Mouse (Mus musculus) neural tube, embryonic 15.5 days (tissue): ENCODE measurements around the gene Thnsl1. TPM values are rescaled to one million over a fixed set of nuclear protein-coding genes. Genes with fewer than 3 reads are reported as not detected.
A peak's percentile ranks its signal among the peaks of the same experiment; 100 is the strongest.
"Not testable (repeated sequence)": the region's sequence is repeated elsewhere in the genome, so short reads cannot be mapped to it uniquely, and the experiment has no call there.

Source experiments
- ATAC-seq: fragments of 200-750 bp; cut with Nextera tagmentation; 2 replicates; pipeline ENCODE4 v1.8.0; 2017; ENCODE audit warnings: mild to moderate bottlenecking, moderate TSS enrichment, moderate library complexity; ENCODE audit not compliant: low FRiP score
- H3K27ac ChIP-seq: fragments of 300-500 bp; sonication (generic); replicated peaks from 2 replicates; pipeline ENCODE4 v1.5.1; 2015; ENCODE audit warnings: mild to moderate bottlenecking, inconsistent platforms
- H3K27me3 ChIP-seq: fragments of 300-500 bp; sonication (generic); replicated peaks from 2 replicates; pipeline ENCODE4 v1.6.1; 2015; ENCODE audit warnings: inconsistent platforms
- H3K36me3 ChIP-seq: fragments of 300-500 bp; sonication (generic); 2 replicates; pipeline ENCODE4 v1.6.1; 2015; ENCODE audit warnings: inconsistent platforms
- H3K4me1 ChIP-seq: fragments of 300-500 bp; sonication (generic); 2 replicates; pipeline ENCODE4 v1.6.1; 2015; ENCODE audit warnings: inconsistent platforms
- H3K4me2 ChIP-seq: fragments of 300-500 bp; sonication (generic); 2 replicates; pipeline ENCODE4 v1.6.1; 2015; ENCODE audit warnings: inconsistent platforms, mild to moderate bottlenecking, moderate library complexity
- H3K4me3 ChIP-seq: fragments of 300-500 bp; sonication (generic); replicated peaks from 2 replicates; pipeline ENCODE4 v1.5.1; 2015; ENCODE audit warnings: mild to moderate bottlenecking, inconsistent platforms
- H3K9ac ChIP-seq: fragments of 300-500 bp; sonication (generic); replicated peaks from 2 replicates; pipeline ENCODE4 v1.6.1; 2015; ENCODE audit warnings: mild to moderate bottlenecking, inconsistent platforms
- H3K9me3 ChIP-seq: fragments of 300-500 bp; sonication (generic); replicated peaks from 2 replicates; pipeline ENCODE4 v1.6.1; 2016; ENCODE audit warnings: inconsistent platforms
- WGBS: fragments of 180-500 bp; shearing (Covaris S2); methylation state at CpG from one replicate; pipeline ENCODE4 v1.1.7; 2015; ENCODE audit warnings: mixed read lengths; 5-methylcytosine and 5-hydroxymethylcytosine counted together
- polyA plus RNA-seq: library from polyadenylated mRNA; unstranded; fragments of >200 nt; fragmentation: Nextera tagmentation; extraction: Ambion mirVana; gene quantifications from 2 replicates; pipeline ENCODE4 v1.2.1, GENCODE M21; 2015

Gene Thnsl1
- polyA plus RNA-seq, 1 experiment from 2014 or later: 20.2 TPM

DNA sequence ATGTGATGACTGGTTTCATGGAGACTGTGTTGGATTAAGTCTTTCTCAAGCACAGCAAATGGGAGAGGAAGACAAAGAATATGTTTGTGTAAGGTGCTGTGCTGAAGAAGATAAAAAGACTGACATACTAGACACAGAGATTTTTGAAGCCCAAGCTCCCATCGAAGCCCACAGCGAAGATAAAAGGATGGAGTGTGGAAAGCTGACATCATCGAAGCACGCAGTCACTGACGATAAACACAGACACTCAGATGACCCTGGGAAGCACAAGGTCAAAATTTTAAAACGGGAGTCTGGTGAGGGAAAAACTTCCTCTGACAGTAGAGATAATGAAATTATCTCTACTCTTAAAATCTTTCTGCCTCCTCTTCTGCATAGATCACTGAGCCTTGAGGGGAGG, 38.6 kb downstream of the Thnsl1 start:
- not testable (repeated sequence) for H3K27me3 ChIP-seq, H3K27ac ChIP-seq, H3K36me3 ChIP-seq, H3K4me1 ChIP-seq, H3K4me3 ChIP-seq, H3K9me3 ChIP-seq, ATAC-seq, H3K4me2 ChIP-seq, H3K9ac ChIP-seq
- WGBS: 84% methylated on average over 5 of the region's 6 CpGs

DNA sequence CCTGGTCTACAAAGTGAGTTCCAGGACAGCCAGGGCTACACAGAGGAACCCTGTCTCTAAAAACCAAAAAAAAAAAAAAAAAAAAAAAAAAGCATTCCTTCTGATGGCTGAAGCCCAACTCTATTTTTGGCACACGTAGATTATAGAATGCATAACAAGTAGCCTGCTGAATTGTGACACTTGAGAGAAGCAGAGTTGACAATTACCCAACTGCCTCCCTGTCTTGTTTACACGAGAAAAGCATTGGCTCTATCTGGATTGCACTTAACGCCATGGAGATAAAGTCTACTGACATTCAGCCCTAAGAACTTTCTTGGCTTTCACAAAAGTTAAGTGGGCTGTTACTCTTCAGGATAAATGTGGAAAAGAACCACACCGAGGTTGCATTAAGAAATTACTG, 39.5 kb downstream of the Thnsl1 start:
- 83% methylated on average over 4 of the region's 4 CpGs for WGBS
- ATAC-seq: no peak
- Histone ChIP-seq H3K27me3 (no peaks in the 10 kb centered on the region), H3K4me2 (no peak overlapping the region), H3K4me1 (no peaks in the 10 kb centered on the region), H3K36me3 (no peaks in the 10 kb centered on the region), H3K9ac (no peak overlapping the region), H3K27ac (no peak overlapping the region), H3K9me3 (no peaks in the 10 kb centered on the region), H3K4me3 (no peak overlapping the region)

GRCm38 (mm10) chr2:21245477-21246102, 40.1 kb downstream of the Thnsl1 start:
- Histone ChIP-seq H3K4me2 (no peak overlapping the region), H3K27me3 (no peaks in the 10 kb centered on the region), H3K27ac (no peak overlapping the region), H3K9ac (no peak overlapping the region), H3K4me3 (no peak overlapping the region), H3K4me1 (no peaks in the 10 kb centered on the region), H3K36me3 (no peaks in the 10 kb centered on the region), H3K9me3 (no peaks in the 10 kb centered on the region)
- 83% methylated on average over 2 of the region's 2 CpGs for WGBS
- no peak; the same call in 1 of the 2 replicates for ATAC-seq

DNA sequence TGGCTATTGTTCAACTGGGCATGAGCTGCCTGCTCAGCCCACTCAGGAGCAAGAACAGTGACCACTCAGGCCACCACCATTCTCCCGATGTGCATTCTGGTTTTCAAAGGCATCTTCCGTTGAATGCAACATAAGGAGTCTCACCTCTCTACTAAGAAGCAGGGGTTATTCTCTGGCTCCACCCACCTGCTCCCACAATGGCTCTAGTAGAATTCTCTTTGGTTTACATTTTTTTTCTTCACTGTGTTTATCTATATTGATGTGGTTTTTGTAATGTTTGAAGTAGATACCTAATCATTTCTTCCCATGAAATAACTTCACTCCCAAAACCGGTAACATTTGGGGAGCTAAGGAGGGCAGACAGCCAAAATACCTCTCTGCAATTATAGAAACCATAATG, 48.1 kb downstream of the Thnsl1 start:
- ATAC-seq: no peak
- no peaks in the 10 kb centered on the region for H3K4me1 ChIP-seq
- H3K27me3 ChIP-seq: no peaks in the 10 kb centered on the region
- 80% methylated on average over 3 of the region's 3 CpGs for WGBS
- no peak overlapping the region for H3K27ac ChIP-seq
- H3K36me3 ChIP-seq: no peaks in the 10 kb centered on the region
- no peaks in the 10 kb centered on the region for H3K9me3 ChIP-seq
- no peak overlapping the region for H3K4me2 ChIP-seq
- H3K9ac ChIP-seq: no peak overlapping the region
- no peak overlapping the region for H3K4me3 ChIP-seq

DNA sequence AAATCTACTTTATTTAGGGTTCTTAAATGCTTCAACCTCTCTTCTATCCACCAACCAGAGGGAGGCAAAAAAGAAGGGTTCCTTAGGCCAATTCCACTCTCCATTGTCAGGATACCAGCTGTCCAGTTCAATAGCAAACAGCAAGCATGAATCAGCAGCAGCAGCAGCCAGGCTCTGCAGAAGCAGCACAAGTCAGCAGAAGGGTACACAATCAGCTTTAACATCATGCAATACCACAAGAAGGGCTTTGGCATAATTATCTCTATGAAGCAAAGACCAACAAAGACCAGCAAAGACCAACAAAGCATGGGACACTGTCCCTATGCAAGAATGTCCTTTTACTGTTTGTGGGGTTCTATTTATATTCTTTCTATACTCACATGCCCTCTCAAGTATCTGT, 48.8 kb downstream of the Thnsl1 start:
- Histone ChIP-seq H3K27me3 (no peaks in the 10 kb centered on the region), H3K9ac (no peak overlapping the region), H3K27ac (no peak overlapping the region), H3K9me3 (no peaks in the 10 kb centered on the region), H3K4me2 (no peak overlapping the region), H3K36me3 (no peaks in the 10 kb centered on the region), H3K4me3 (no peak overlapping the region), H3K4me1 (no peaks in the 10 kb centered on the region)
- no peak for ATAC-seq

GRCm38 (mm10) chr2:21258281-21258680, 52.8 kb downstream of the Thnsl1 start:
- no peak overlapping the region for H3K27ac ChIP-seq
- H3K4me2 ChIP-seq: no peak overlapping the region
- H3K9me3 ChIP-seq: no peaks in the 10 kb centered on the region
- no peaks in the 10 kb centered on the region for H3K36me3 ChIP-seq
- peaks cover 2% of the 10 kb centered on the region; the same call in 1 of the 2 replicates for H3K4me1 ChIP-seq
- H3K27me3 ChIP-seq: no peaks in the 10 kb centered on the region
- no peak for ATAC-seq
- no peak overlapping the region for H3K9ac ChIP-seq
- 94% methylated on average over 4 of the region's 4 CpGs for WGBS
- H3K4me3 ChIP-seq: no peak overlapping the region

DNA sequence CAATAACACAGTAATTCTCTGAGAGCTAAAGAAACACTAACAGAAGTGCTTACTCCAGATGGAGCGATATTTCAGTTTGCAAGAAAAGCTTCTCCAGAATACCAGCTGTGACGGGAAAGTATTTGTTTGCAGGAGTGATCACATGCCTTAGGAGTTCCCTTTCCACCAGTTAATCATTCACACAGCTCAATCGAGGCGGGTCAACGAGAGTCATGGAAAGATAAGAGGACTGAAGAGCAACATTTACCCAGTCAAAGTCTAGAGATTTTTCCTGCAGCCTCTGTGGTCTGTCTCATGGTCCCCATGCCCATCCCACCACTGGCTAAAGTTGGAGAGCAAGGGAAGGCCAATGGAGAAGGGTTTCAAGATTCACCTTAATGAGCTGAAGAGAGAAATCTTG, 53.6 kb downstream of the Thnsl1 start:
- Histone ChIP-seq H3K4me1 (peaks cover 2% of the 10 kb centered on the region; the same call in 1 of the 2 replicates), H3K27ac (no peak overlapping the region), H3K4me3 (no peak overlapping the region), H3K4me2 (no peak overlapping the region), H3K9ac (no peak overlapping the region), H3K36me3 (no peaks in the 10 kb centered on the region), H3K9me3 (no peaks in the 10 kb centered on the region), H3K27me3 (no peaks in the 10 kb centered on the region)
- 71% methylated on average over 5 of the region's 5 CpGs for WGBS
- ATAC-seq: no peak

DNA sequence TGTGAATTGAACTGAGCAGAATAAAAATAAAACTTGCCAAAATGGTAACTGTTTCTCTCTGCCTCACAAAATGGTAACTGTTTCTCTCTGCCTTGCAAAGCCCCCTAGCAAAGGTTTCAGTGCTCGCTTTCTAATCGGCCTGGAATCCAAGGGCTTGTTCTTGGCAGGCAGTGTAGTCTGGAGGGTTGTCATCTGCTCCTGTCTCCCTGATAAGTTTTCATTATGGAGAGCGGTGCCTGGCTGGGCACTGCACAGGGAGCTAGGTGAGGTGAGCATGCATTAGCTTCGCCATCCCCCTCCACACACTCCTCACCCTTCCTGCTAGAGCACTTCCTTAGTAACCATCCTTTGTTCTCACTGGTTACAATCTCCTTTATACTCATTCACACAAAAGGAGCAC, 54.5 kb downstream of the Thnsl1 start:
- Histone ChIP-seq H3K4me2 (no peak overlapping the region), H3K4me1 (peaks cover 2% of the 10 kb centered on the region; the same call in 1 of the 2 replicates), H3K27ac (no peak overlapping the region), H3K9me3 (no peaks in the 10 kb centered on the region), H3K36me3 (no peaks in the 10 kb centered on the region), H3K9ac (no peak overlapping the region), H3K4me3 (no peak overlapping the region), H3K27me3 (no peaks in the 10 kb centered on the region)
- WGBS: 56% methylated on average over 4 of the region's 4 CpGs
- ATAC-seq: no peak

GRCm38 (mm10) chr2:21261370-21262006, 56.0 kb downstream of the Thnsl1 start:
- peak; percentile 88 for ATAC-seq
- H3K4me3 ChIP-seq: no peak overlapping the region
- WGBS: 29% methylated on average over 4 of the region's 4 CpGs

DNA sequence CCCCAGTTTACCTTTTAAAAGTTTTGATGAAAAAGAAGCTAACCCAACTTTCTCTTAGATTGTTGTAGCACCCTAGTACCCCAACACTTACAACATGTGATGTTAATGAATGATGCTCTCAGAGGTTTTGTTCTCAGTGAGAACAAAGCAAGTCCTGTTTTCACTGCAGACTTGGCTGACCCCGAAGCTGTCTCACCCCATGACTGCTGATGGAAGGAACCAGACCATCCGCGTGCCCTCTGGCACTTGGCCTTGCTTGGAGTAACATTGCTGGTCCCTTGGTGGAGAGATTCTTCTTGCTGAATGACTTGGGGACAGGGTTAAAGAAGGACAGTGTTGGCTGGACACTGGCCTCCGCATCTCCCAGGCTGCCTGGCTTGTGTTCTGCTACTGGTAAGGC, 58.5 kb downstream of the Thnsl1 start:
- no peak for ATAC-seq
- Histone ChIP-seq H3K27me3 (no peaks in the 10 kb centered on the region), H3K9ac (no peak overlapping the region), H3K27ac (no peak overlapping the region), H3K9me3 (no peaks in the 10 kb centered on the region), H3K4me3 (no peak overlapping the region), H3K4me1 (peaks cover 11% of the 10 kb centered on the region), H3K36me3 (no peaks in the 10 kb centered on the region), H3K4me2 (no peak overlapping the region)
- WGBS: 67% methylated on average over 4 of the region's 4 CpGs

More at GRCm38 (mm10) chr2:21261370-21262006, 56.0 kb downstream of the Thnsl1 start:
- Histone ChIP-seq H3K36me3 (no peaks in the 10 kb centered on the region), H3K9ac (no peak overlapping the region), H3K4me2 (no peak overlapping the region), H3K27ac (no peak overlapping the region), H3K4me1 (peaks cover 2% of the 10 kb centered on the region; the same call in 1 of the 2 replicates), H3K27me3 (no peaks in the 10 kb centered on the region), H3K9me3 (no peaks in the 10 kb centered on the region)
